Mouse (Mus musculus): ENCODE data around the gene Bivm.

The Bivm gene

GRCm38 (mm10) chr1:44118239-44119054, at the start of gene Bivm, which contains the start of gene Kdelc1:
Bivm (plus strand) TSS chr1:44118957.
Kdelc1 (minus strand) TSS chr1:44118808.
- peak; percentile 97 for DNase-seq (ENCODE audit: low spot score)

DNA sequence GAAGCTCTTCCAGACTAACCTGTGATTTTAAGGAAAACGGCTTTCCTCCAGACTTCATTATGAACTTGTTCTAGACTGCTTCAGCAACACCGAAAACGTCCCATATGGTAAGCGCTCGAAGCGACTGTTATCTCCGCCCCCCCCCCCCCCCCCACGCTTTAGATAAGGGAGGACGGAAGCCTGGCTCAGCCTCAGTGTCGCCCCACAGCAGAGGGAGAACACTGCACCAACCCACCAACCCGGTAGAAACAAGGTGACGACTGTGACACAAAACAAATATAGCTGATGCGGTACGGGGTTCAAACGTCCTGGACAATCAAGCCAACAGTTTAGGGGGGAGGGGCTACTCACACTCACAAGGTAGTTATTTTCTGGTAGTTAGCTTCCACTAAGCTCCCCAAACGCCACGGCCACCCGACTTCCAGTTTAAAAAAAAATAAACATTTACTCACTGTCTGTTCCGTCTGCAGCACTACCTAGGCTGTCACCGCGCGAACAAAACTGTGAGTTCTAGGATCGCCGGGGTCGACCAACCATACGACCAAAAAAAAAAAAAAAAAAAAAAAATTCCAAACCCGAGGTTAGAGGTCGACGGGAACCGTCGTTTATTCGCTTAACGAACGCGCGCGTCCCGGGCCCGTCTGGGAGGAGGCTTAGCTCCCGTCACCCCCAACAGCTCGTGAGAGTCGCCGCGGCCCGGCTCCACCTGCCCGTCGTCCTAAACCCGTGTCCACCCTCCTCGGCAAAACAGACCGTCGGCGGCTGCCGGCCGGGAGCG, 17.1 kb upstream of the Bivm start:
- no peak for DNase-seq (ENCODE audit: low spot score)

DNA sequence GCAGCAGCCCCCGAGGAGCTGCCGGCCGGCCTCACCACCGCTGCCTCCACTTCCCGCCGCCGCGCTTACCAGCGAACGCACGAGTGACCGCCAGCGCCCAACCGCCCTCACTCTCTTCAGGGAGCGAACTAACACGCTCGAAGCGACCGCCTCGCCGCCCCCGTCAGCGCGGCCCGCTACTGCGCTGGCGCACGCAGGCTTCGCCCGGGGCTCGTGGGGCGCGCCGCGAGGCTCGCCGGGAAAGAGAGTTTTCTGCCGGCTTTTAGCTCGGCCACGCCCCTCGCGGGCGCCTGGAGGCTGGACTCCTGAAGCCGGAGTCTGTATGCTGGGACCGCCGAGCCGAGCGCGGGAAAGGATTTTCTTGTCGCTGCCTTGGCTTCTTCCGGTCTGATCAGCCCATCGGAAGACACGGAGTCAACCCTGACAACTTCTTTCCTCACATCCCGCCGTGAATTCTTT, 16.5 kb upstream of the Bivm start, which contains the start of gene Tex30:
TSS of gene Tex30 (minus strand) at position 183 of the 459 bp plus-strand sequence.
- peak; percentile 87 for DNase-seq (ENCODE audit: low spot score)

- no peak for DNase-seq (ENCODE audit: low spot score)
Observed at GRCm38 (mm10) chr1:44102939-44103338, 15.8 kb upstream of the Bivm start.

GRCm38 (mm10) chr1:44117571-44117970, 1.2 kb upstream of the Bivm start:
- DNase-seq (ENCODE audit: low spot score), result no peak

DNA sequence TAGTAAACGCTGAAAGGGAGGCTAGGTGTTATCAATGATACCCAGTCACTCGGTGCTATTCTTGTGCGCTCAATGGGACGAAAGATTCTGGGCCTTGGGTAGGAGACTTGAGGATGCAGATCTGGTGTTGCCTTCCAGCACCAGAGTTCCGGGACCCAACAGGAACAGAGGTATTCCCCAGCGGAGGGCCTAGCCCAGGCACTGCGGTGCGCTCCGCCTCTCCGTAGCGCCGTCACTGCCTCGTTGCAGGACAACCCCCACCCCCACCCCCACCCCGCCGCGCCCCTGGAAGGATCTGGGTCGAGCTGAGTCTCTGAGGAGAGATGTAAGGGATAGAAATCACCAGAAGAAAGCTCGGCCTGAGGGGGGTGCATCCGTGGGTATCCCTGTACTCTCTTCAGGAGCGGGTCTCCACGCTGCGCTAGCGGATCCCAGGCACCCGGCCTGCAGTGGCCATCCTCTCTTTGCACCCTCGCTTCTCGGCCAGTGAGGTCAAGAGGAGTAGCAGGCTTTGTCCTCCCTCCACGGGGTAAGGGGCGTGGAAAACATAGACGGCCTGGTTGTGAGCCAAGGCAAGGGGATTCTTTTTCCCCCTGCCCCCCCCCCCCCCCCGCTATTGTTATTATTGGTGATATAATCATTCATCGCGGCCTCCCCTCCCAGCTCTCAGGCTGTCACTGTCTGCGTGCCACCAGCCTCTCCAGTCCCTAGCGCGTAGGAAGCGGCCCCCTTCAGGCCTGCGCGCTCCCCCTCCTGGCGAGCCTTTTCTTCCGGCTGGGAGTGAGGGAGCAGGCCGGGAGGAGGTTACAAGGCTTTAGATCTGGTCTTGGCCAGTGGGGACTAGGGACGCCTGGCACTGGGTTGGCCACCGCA, 680 bp downstream of the Bivm start:
- peak; percentile 84 for DNase-seq (ENCODE audit: low spot score)

DNA sequence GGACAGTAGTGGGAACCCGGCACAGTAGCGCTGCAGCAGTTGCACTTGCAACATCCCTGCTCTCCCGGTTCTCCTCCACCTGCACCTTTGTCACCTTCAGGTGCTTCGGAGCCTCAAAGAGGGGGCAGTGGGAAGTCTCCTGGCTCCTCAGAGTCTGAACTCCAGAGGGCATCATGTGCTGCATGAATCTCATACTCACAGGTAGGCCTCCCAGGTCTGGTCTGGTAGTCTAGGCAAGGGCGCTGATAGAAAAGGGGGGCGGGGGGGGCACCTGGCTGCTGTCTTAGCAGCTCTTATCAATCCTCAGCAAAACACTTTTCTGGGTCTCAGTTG, 1.3 kb downstream of the Bivm start:
- DNase-seq (ENCODE audit: low spot score), result no peak

GRCm38 (mm10) chr1:44122256-44122655, 3.5 kb downstream of the Bivm start:
- no peak for DNase-seq (ENCODE audit: low spot score)

DNA sequence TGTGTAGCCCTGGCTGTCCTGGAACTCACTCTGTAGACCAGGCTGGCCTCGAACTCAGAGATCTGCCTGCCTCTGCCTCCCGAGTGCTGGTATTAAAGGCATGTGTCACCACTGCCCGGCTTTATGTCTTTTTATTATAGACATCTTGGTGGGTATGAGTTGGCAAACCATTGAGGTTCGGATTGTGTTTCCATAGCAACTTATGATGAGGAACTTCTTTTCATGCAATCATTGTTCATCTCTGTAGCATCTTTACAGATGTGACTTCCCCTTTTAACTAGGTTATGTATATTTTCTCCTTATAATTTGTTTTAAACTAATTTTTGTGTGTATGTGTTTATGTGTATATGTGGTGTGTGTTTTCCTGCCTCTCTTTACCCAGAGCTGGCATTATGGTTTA, 6.8 kb downstream of the Bivm start:
- no peak for DNase-seq (ENCODE audit: low spot score)

DNA sequence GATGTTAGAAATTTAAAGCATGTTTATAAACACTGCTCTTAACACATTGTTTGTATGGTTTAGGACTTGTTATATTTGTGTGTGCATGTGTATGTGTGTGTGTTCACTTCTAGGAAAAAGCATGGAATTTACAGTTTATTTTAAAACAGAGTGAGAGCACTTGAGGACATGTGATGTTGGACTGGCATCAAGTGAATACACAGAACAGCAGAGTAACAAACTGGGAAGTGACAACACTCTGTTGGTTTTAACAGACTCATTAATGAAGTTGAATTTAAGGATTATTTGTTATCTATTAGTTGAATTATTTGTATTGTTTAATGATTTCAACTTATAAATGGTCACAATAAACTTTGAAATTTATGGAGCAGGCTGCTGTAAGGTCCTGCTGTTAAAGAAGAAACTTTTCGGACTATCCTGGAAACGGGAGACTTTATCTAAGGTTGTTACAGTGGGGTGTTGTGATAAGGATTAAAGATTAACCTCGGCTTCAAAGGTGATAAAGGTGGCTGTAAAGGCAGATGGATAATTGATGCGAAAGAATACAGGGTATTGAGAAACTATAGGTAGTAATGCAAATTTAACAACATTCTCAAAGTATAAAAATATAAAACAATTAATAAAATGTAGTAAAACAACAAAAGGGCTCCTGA, 11.3 kb downstream of the Bivm start:
- no peak for DNase-seq (ENCODE audit: low spot score)

- DNase-seq (ENCODE audit: low spot score), result no peak
Observed at GRCm38 (mm10) chr1:44140232-44140631, 21.5 kb downstream of the Bivm start.

GRCm38 (mm10) chr1:44142747-44143146, 24.0 kb downstream of the Bivm start:
- peak; percentile 46 for DNase-seq (ENCODE audit: low spot score)

GRCm38 (mm10) chr1:44147563-44148381, 29.0 kb downstream of the Bivm start, which contains the start of gene Ercc5:
Ercc5 (plus strand) TSS chr1:44147744.
- DNase-seq (ENCODE audit: low spot score), result peak; percentile 86

DNA sequence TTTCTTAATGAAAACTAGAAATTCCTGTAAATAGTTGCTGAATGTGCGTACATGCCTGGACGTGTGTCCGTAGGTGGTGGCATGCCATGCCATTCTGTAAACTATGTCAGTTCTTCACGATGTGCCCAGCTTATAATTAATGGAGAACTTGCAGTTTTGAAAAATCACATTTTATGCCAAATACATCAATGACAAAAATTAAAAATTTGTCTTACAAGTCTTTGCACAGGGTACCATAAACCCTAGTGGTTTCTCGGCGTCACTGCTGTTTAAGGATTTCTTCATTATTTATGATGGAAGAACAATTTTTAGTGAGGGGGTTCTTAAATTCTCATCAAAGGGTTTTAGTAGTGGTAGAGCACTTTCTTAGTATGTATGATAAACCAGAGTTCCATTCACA, 29.9 kb downstream of the Bivm start:
- DNase-seq (ENCODE audit: low spot score), result peak; percentile 22

GRCm38 (mm10) chr1:44155287-44155686, 36.5 kb downstream of the Bivm start:
- DNase-seq (ENCODE audit: low spot score), result no peak

DNA sequence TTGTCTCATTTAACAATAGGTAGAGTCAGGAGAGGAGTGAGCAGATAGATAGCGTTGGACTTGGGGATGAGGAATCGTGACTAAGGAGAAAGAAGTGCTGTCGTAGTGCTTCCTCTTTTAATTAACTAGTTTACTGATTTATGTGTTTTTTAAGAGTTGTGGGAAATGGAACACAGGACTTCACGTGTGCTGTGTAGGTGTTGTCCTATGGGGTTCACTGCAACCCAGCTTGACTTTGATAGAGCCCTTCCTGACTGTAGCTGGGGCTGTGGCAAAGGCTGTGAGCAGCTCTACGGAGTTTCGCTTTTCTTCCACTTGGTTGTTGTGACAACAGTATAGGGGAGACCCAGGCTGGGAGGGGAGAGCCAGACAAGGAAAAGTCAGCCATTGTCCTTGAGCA, 39.6 kb downstream of the Bivm start:
- DNase-seq (ENCODE audit: low spot score), result no peak

DNA sequence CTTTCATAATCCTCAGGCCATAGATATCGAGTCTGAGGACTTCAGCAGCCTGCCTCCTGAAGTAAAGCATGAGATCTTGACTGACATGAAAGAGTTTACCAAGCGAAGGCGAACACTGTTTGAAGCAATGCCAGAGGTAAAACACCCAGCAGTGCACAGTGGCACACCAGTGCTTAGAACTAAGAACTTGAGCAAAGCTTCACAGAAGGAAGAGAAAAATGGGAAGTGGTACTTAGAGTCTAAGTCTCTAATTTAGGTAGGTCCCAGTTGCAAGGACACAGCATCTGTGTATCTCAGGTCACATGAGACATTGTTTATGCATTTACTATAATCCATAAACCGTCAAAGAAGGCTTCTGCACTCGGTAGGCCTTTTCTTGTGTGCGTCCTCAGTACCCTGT, 43.1 kb downstream of the Bivm start:
- no peak for DNase-seq (ENCODE audit: low spot score)

GRCm38 (mm10) chr1:44162389-44162788, 43.6 kb downstream of the Bivm start:
- no peak for DNase-seq (ENCODE audit: low spot score)

GRCm38 (mm10) chr1:44167859-44168383, 49.2 kb downstream of the Bivm start:
- DNase-seq (ENCODE audit: low spot score), result no peak

DNA sequence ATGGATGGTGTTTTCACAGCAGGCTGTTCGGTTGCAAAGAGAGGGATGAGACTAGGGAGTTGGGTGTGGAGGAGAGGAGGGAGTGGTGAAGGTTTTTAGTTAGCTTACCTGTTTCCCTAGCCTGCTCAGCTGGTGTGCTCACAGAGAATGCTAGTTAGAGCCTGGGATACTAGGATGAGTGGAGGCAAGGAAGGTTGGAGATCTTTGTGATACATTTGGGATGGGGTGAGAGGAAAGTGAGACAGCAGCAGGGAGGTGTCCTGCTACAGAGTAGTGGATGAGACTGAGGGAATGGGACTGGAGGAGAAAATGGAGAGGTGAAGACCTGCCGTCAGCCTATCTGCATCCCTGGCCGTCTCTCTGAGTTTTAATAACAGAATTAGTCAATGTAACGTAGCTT, 53.9 kb downstream of the Bivm start:
- DNase-seq (ENCODE audit: low spot score), result no peak
